Mouse (Mus musculus) thymus, adult 2 months (tissue): ENCODE measurements around the gene Ppbp. TPM values are rescaled to one million over a fixed set of nuclear protein-coding genes. Genes with fewer than 3 reads are reported as not detected.

Experiments
- DNase-seq: peaks from one replicate; pipeline ENCODE4 v3.0.0; 2021
- H3K27ac ChIP-seq: fragments of 200-500 bp; 2 replicates; pipeline ENCODE4 v1.5.1; 2012; ENCODE audit warnings: low read length, control low read depth; ENCODE audit not compliant: control insufficient read depth, insufficient read depth
- H3K27me3 ChIP-seq: fragments of 200-500 bp; 2 replicates; pipeline ENCODE4 v1.6.1; 2012; ENCODE audit warnings: mild to moderate bottlenecking, low read length, moderate library complexity, mixed read lengths; ENCODE audit not compliant: control insufficient read depth, insufficient read depth
- H3K36me3 ChIP-seq: fragments of 200-500 bp; 2 replicates; pipeline ENCODE4 v1.6.1; 2012; ENCODE audit warnings: mild to moderate bottlenecking, low read length, moderate library complexity; ENCODE audit not compliant: control insufficient read depth, insufficient read depth
- H3K4me1 ChIP-seq: fragments of 200-500 bp; replicated peaks from 2 replicates; pipeline ENCODE4 v1.6.1; 2012; ENCODE audit warnings: low read length; ENCODE audit not compliant: control insufficient read depth, insufficient read depth
- H3K4me3 ChIP-seq: fragments of 200-500 bp; 2 replicates; pipeline ENCODE4 v1.5.1; 2012; ENCODE audit warnings: mild to moderate bottlenecking, low read length, control low read depth, moderate library complexity; ENCODE audit not compliant: control insufficient read depth, insufficient read depth
- CTCF ChIP-seq: fragments of 200-500 bp; IDR thresholded peaks from 2 replicates; pipeline ENCODE4 v1.5.1; 2012; ENCODE audit warnings: mild to moderate bottlenecking, control low read depth, low read length, moderate library complexity, borderline replicate concordance; ENCODE audit not compliant: control insufficient read depth, poor library complexity, insufficient read depth; ENCODE audit errors: extremely low read depth
- POLR2A ChIP-seq: fragments of 200-500 bp; IDR thresholded peaks from 2 replicates; pipeline ENCODE4 v1.6.1; 2012; ENCODE audit warnings: mild to moderate bottlenecking, low read length, control low read depth, moderate library complexity; ENCODE audit not compliant: control insufficient read depth, poor library complexity, insufficient read depth; ENCODE audit errors: extremely low read depth
- WGBS: fragments of 180-500 bp; shearing (Covaris S2); methylation state at CpG from one replicate; pipeline ENCODE4 v1.1.7; 2018; 5-methylcytosine and 5-hydroxymethylcytosine counted together
- polyA plus RNA-seq: library from polyadenylated mRNA; depleted of rRNA; stranded (reverse); fragments of >200 nt; gene quantifications from 2 replicates; pipeline ENCODE4 v1.2.3, GENCODE M21; 2012

Gene Ppbp
- polyA plus RNA-seq, 1 experiment, result 2.6 TPM

- DNase-seq, result no peak
- Histone ChIP-seq H3K4me3 (no peak overlapping the region), H3K4me1 (0 out of 2 replicates have a peak, but pooled peaks cover 2% of the 10 kb centered on the region), H3K27me3 (no peaks in the 10 kb centered on the region), H3K36me3 (no peaks in the 10 kb centered on the region), H3K27ac (no peak overlapping the region)
- TF ChIP-seq POLR2A (no peak), CTCF (no peak)
- 38% methylated on average over 3 of the region's 3 CpGs for WGBS
These were observed 3.1 kb downstream of the Ppbp start for GRCm38 (mm10) chr5:90771369-90771768.

DNA sequence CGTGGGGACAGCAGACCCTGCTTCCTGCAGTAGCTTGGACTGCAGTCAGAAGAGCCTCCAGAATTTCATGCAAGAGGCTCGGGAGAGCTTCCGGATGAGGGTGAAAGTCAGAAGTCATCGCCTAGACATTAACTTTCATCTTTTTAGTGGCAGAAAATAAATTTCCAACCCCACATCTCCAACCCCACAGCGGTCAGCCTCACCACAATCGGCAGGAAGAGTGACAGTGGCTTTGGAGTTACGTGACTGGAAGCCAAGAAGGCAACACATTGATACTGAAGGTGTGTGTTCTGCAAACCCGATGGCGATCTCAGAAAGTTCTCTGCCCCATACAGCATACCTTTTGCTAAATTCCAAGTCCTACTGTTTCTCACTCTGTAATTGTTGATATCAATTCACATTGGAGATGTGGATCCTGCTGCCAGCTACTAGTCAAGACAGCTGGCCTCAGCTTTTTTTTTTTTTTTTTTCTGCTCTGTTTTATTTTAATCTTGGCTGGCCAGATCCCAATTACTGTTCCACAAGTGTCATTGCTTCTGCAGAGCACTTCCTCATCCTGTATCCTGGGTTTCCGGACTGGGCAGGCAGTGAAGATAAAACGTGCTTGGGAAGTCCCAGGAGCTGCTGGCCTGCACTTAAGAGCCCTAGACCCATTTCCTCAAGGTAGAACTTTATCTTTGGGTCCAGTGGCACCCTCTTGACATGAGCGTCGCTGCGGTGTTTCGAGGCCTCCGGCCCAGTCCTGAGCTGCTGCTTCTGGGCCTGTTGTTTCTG is 3.7 kb downstream of the Ppbp start, which contains the start of gene Pf4:
Gene Pf4 (plus strand): TSS at position 556 of the 774 bp plus-strand sequence.
- Histone ChIP-seq H3K4me3 (no peak within 1 kb of the TSS), H3K27ac (no peak within 1 kb of the TSS), H3K27me3 (no peaks in the 10 kb centered on the region), H3K4me1 (0 out of 2 replicates have a peak, but pooled peaks cover 2% of the 10 kb centered on the region), H3K36me3 (no peaks in the 10 kb centered on the region)
- no peak for DNase-seq
- WGBS, result 14% methylated on average over 16 of the region's 16 CpGs
- TF ChIP-seq CTCF, result no peak
- TF ChIP-seq POLR2A, result no peak

GRCm38 (mm10) chr5:90775562-90775961 is 7.2 kb downstream of the Ppbp start:
- no peak for DNase-seq
- Histone ChIP-seq H3K27me3 (no peaks in the 10 kb centered on the region), H3K27ac (no peak overlapping the region), H3K36me3 (no peaks in the 10 kb centered on the region), H3K4me1 (0 out of 2 replicates have a peak, but pooled peaks cover 2% of the 10 kb centered on the region), H3K4me3 (no peak overlapping the region)
- no peak for TF ChIP-seq CTCF
- TF ChIP-seq POLR2A, result no peak
- WGBS, result 18% methylated on average over 5 of the region's 5 CpGs

GRCm38 (mm10) chr5:90777621-90778020 is 9.3 kb downstream of the Ppbp start:
- 95% methylated on average over 10 of the region's 10 CpGs for WGBS
- Histone ChIP-seq H3K27me3 (no peaks in the 10 kb centered on the region), H3K4me3 (no peak overlapping the region), H3K36me3 (no peaks in the 10 kb centered on the region), H3K27ac (no peak overlapping the region), H3K4me1 (no peaks in the 10 kb centered on the region)
- no peak for DNase-seq
- TF ChIP-seq POLR2A (no peak), CTCF (no peak)

DNA sequence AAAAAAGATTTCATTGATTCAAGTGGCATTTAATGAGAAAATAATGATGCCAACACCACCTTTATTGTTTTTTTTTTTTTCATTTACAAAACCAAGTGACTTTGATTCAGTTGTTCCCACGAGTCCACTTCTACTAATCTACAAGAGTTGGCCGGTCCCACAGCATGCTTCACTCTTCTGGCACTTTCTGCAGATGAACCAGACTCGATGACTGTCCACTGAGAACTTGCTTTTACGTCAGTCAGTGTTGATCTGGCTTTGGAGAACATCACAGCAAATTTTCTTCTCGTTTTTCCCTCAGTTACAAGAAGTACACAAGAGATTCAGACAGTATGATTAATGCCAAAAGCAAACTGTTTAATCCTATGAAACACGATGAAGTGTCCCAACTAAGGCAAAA is 10.5 kb downstream of the Ppbp start:
- H3K36me3 ChIP-seq, result no peaks in the 10 kb centered on the region
- H3K4me1 ChIP-seq, result no peaks in the 10 kb centered on the region
- 87% methylated on average over 6 of the region's 6 CpGs for WGBS
- TF ChIP-seq POLR2A, result no peak
- TF ChIP-seq CTCF, result no peak
- H3K27me3 ChIP-seq, result no peaks in the 10 kb centered on the region
- DNase-seq, result no peak
- H3K4me3 ChIP-seq, result no peak overlapping the region
- no peak overlapping the region for H3K27ac ChIP-seq

- no peaks in the 10 kb centered on the region for H3K4me1 ChIP-seq
- no peaks in the 10 kb centered on the region for H3K36me3 ChIP-seq
- H3K27me3 ChIP-seq, result no peaks in the 10 kb centered on the region
- TF ChIP-seq CTCF (no peak), POLR2A (no peak)
- WGBS, result 73% methylated on average over 3 of the region's 3 CpGs
- no peak for DNase-seq
- no peak overlapping the region for H3K27ac ChIP-seq
- H3K4me3 ChIP-seq, result no peak overlapping the region
These were observed 15.4 kb downstream of the Ppbp start for GRCm38 (mm10) chr5:90783697-90784096.

GRCm38 (mm10) chr5:90785659-90786588 is 17.6 kb downstream of the Ppbp start, which contains the start of gene Cxcl3:
TSS of gene Cxcl3 (plus strand) at chr5:90786103.
- Histone ChIP-seq H3K27me3 (no peaks in the 10 kb centered on the region), H3K36me3 (no peaks in the 10 kb centered on the region), H3K4me3 (no peak within 1 kb of the TSS), H3K4me1 (no peaks in the 10 kb centered on the region), H3K27ac (no peak within 1 kb of the TSS)
- no peak for TF ChIP-seq CTCF
- no peak for TF ChIP-seq POLR2A
- DNase-seq, result no peak
- WGBS, result 35% methylated on average over 26 of the region's 26 CpGs
